Mouse (Mus musculus): ENCODE results near the gene Selenos. TPM values are rescaled to one million over a fixed set of nuclear protein-coding genes. Genes with fewer than 3 reads are reported as not detected.
A peak's percentile ranks its signal among the peaks of the same experiment; 100 is the strongest.

Selenos gene
- polyA plus RNA-seq, 1 experiment: 113 TPM

GRCm38 (mm10) chr7:66115821-66116343 is 36.4 kb downstream of the Selenos start:
- WGBS: 91% methylated on average over 11 of the region's 11 CpGs

DNA sequence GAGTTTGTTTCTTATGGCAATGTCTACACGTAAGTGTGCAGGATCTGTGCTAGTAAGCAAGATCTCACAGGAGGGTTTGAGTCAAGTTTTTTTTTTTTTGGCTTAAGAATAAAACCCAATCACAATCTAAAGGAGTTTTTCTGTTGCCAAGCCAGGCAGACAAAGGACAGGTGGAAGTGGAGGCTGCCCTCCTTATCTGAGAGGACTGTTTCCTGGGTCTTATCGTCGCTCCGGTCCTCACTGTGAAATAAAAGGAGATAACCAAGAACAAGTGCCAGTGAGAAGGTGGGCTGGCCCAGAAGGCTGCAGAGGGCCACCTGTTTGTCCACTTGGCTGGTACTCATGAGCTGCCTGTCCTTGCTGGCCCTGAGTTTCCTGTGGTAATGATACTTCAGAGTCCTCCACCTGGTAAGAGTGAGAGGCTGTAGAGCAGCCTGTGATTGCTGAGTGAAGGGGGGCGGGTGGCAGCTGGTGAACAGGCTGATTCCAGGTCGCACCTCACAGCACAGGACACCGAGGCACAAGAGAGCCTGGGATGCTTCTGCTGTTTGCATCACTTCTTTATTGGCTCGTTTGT is 37.5 kb downstream of the Selenos start:
- Histone ChIP-seq H3K27me3 (ENCODE audit: control insufficient read depth, insufficient read depth, low read length) (no peaks in the 10 kb centered on the region), H3K27ac (ENCODE audit: insufficient read depth, low read length) (no peak overlapping the region), H3K4me1 (ENCODE audit: control insufficient read depth, insufficient read depth, low read length) (peaks cover 16% of the 10 kb centered on the region), H3K4me3 (replicated peaks; ENCODE audit: insufficient read depth, low read depth, low read length) (no peak overlapping the region)
- WGBS: 66% methylated on average over 8 of the region's 8 CpGs
- no peak for TF ChIP-seq POLR2A (IDR thresholded peaks at IDR 0.05; ENCODE audit: borderline replicate concordance, insufficient read depth, low read length)
- no peak for TF ChIP-seq CTCF (IDR thresholded peaks at IDR 0.05; ENCODE audit: borderline replicate concordance, insufficient read depth, low read depth, low read length)
- no peak for DNase-seq

More at GRCm38 (mm10) chr7:66115821-66116343, 36.4 kb downstream of the Selenos start:
- H3K27ac ChIP-seq (ENCODE audit: insufficient read depth, low read length): no peak overlapping the region
- no peak for DNase-seq
- no peak overlapping the region for H3K4me3 ChIP-seq (replicated peaks; ENCODE audit: insufficient read depth, low read depth, low read length)
- H3K27me3 ChIP-seq (ENCODE audit: control insufficient read depth, insufficient read depth, low read length): no peaks in the 10 kb centered on the region
- no peak for TF ChIP-seq CTCF (IDR thresholded peaks at IDR 0.05; ENCODE audit: borderline replicate concordance, insufficient read depth, low read depth, low read length)
- TF ChIP-seq POLR2A (IDR thresholded peaks at IDR 0.05; ENCODE audit: borderline replicate concordance, insufficient read depth, low read length): no peak
- H3K4me1 ChIP-seq (ENCODE audit: control insufficient read depth, insufficient read depth, low read length): peaks cover 13% of the 10 kb centered on the region

- Histone ChIP-seq H3K27me3 (ENCODE audit: control insufficient read depth, insufficient read depth, low read length) (no peaks in the 10 kb centered on the region), H3K4me1 (ENCODE audit: control insufficient read depth, insufficient read depth, low read length) (peaks cover 16% of the 10 kb centered on the region), H3K4me3 (replicated peaks; ENCODE audit: insufficient read depth, low read depth, low read length) (no peak overlapping the region), H3K27ac (ENCODE audit: insufficient read depth, low read length) (no peak overlapping the region)
- TF ChIP-seq POLR2A (IDR thresholded peaks at IDR 0.05; ENCODE audit: borderline replicate concordance, insufficient read depth, low read length) (no peak), CTCF (IDR thresholded peaks at IDR 0.05; ENCODE audit: borderline replicate concordance, insufficient read depth, low read depth, low read length) (no peak)
- 96% methylated on average over 3 of the region's 3 CpGs for WGBS
- DNase-seq: no peak
Measured at GRCm38 (mm10) chr7:66118046-66118445, 38.6 kb downstream of the Selenos start.

DNA sequence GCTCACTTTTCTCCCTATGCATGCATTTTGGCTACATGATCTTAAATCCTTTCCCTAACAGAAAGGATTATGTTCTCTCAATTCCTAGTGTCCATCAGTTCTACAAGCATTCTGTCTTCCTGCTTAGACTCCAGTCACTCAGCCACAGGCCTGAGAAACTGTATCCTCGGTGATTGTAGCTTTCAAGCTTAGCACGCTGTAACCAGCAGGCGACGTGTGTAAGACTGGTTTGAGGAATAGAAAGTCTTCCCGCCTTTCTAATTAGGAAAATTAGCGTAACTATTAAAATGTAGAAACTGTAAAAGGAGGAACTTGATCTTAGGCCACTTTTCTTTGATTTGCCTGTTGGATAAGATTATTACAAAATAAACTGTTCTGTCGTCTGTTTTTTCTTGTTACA is 39.3 kb downstream of the Selenos start:
- no peak for DNase-seq
- TF ChIP-seq POLR2A (IDR thresholded peaks at IDR 0.05; ENCODE audit: borderline replicate concordance, insufficient read depth, low read length) (no peak), CTCF (IDR thresholded peaks at IDR 0.05; ENCODE audit: borderline replicate concordance, insufficient read depth, low read depth, low read length) (no peak)
- Histone ChIP-seq H3K27me3 (ENCODE audit: control insufficient read depth, insufficient read depth, low read length) (no peaks in the 10 kb centered on the region), H3K27ac (ENCODE audit: insufficient read depth, low read length) (no peak overlapping the region), H3K4me1 (ENCODE audit: control insufficient read depth, insufficient read depth, low read length) (peaks cover 16% of the 10 kb centered on the region), H3K4me3 (replicated peaks; ENCODE audit: insufficient read depth, low read depth, low read length) (no peak overlapping the region)
- whole genome bisulfite sequencing: 91% methylated on average over 7 of the region's 7 CpGs

- Histone ChIP-seq H3K27ac (ENCODE audit: insufficient read depth, low read length) (no peak overlapping the region), H3K27me3 (ENCODE audit: control insufficient read depth, insufficient read depth, low read length) (no peaks in the 10 kb centered on the region), H3K4me3 (replicated peaks; ENCODE audit: insufficient read depth, low read depth, low read length) (no peak overlapping the region), H3K4me1 (ENCODE audit: control insufficient read depth, insufficient read depth, low read length) (peaks cover 19% of the 10 kb centered on the region)
- WGBS: 39% methylated on average over 1 of the region's 1 CpGs
- peak; percentile 27 to 76 for DNase-seq
- TF ChIP-seq CTCF (IDR thresholded peaks at IDR 0.05; ENCODE audit: borderline replicate concordance, insufficient read depth, low read depth, low read length) (no peak), POLR2A (IDR thresholded peaks at IDR 0.05; ENCODE audit: borderline replicate concordance, insufficient read depth, low read length) (no peak)
Measured at GRCm38 (mm10) chr7:66120139-66120538, 40.7 kb downstream of the Selenos start.

DNA sequence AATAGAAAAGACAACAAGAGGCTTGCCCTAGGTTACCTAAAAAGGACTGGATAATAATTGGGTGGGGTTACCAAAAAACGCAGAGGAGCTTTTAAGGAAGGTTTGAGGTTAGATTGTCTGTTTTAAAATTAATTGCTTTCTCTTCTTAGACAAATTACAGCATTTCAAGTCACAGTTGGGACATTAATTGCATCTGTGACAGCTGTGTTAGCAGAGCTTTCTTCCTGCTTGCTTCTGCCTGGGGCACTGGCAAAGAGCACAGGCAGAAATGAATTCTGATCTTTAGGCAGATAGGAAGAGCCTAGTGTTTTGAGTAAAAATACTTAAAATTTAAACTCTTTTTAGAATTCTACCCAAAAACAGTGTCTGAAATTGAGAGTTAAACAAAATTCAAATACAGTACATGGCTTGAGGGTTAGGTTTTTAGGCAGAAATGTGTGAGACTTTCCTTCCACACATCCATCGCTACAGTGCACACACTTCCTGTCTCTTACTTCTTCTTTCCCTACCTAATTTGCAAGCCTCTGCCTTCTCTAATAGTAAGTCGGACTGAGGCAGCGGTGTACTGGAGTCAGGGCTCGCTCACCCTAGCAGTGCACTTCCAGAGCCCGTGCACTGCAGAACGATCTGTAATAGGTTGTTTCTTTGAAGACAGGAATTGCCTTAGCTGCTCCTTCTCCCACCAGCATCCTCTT is 41.4 kb downstream of the Selenos start:
- Histone ChIP-seq H3K27ac (ENCODE audit: insufficient read depth, low read length) (no peak overlapping the region), H3K27me3 (ENCODE audit: control insufficient read depth, insufficient read depth, low read length) (no peaks in the 10 kb centered on the region), H3K4me3 (replicated peaks; ENCODE audit: insufficient read depth, low read depth, low read length) (no peak overlapping the region), H3K4me1 (ENCODE audit: control insufficient read depth, insufficient read depth, low read length) (peaks cover 19% of the 10 kb centered on the region)
- WGBS: 86% methylated on average over 7 of the region's 7 CpGs
- no peak for TF ChIP-seq CTCF (IDR thresholded peaks at IDR 0.05; ENCODE audit: borderline replicate concordance, insufficient read depth, low read depth, low read length)
- no peak for TF ChIP-seq POLR2A (IDR thresholded peaks at IDR 0.05; ENCODE audit: borderline replicate concordance, insufficient read depth, low read length)
- no peak for DNase-seq

DNA sequence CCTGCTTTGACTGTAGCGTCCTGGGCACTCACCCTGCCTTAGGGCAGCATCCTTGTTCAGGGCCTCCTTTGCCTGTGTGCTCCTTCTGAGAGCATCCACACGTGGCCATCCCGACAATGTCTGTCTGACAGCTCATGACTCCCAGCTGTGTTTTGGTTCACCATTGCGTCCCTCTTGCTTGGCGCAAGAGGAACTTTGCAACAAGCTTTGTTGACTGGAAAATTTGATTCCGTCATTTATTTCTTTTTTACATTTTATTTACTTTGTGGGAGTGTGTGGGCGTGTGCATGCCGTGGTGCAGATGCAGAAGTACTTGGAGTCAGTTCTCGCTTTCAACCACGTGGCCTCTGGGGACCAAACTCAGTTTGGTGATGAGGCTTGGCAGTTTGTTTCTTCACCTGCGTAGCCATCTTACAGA is 45.1 kb downstream of the Selenos start:
- Histone ChIP-seq H3K27me3 (ENCODE audit: control insufficient read depth, insufficient read depth, low read length) (no peaks in the 10 kb centered on the region), H3K4me1 (ENCODE audit: control insufficient read depth, insufficient read depth, low read length) (peaks cover 10% of the 10 kb centered on the region), H3K4me3 (replicated peaks; ENCODE audit: insufficient read depth, low read depth, low read length) (no peak overlapping the region), H3K27ac (ENCODE audit: insufficient read depth, low read length) (no peak overlapping the region)
- TF ChIP-seq CTCF (IDR thresholded peaks at IDR 0.05; ENCODE audit: borderline replicate concordance, insufficient read depth, low read depth, low read length) (no peak), POLR2A (IDR thresholded peaks at IDR 0.05; ENCODE audit: borderline replicate concordance, insufficient read depth, low read length) (no peak)
- 79% methylated on average over 11 of the region's 11 CpGs for WGBS
- DNase-seq: no peak

DNA sequence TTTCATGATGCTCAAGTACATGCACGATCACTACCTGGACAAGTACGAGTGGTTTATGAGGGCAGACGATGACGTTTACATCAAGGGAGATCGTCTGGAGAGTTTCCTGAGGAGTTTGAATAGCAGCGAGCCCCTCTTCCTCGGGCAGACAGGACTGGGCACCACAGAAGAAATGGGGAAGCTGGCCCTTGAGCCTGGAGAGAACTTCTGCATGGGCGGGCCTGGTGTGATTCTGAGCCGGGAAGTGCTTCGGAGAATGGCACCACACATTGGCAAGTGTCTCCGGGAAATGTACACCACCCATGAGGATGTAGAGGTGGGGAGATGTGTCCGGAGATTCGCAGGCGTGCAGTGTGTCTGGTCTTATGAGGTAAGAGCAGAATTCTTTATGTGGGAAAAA is 45.9 kb downstream of the Selenos start:
- H3K4me3 ChIP-seq (replicated peaks; ENCODE audit: insufficient read depth, low read depth, low read length): no peak overlapping the region
- H3K27ac ChIP-seq (ENCODE audit: insufficient read depth, low read length): no peak overlapping the region
- no peak for DNase-seq
- peaks cover 6% of the 10 kb centered on the region for H3K4me1 ChIP-seq (ENCODE audit: control insufficient read depth, insufficient read depth, low read length)
- H3K27me3 ChIP-seq (ENCODE audit: control insufficient read depth, insufficient read depth, low read length): no peaks in the 10 kb centered on the region
- TF ChIP-seq CTCF (IDR thresholded peaks at IDR 0.05; ENCODE audit: borderline replicate concordance, insufficient read depth, low read depth, low read length) (no peak), POLR2A (IDR thresholded peaks at IDR 0.05; ENCODE audit: borderline replicate concordance, insufficient read depth, low read length) (no peak)
- 89% methylated on average over 14 of the region's 14 CpGs for WGBS
